Mouse (Mus musculus) bone marrow macrophage, adult 2 months (primary cell): ENCODE results near the gene Oxct2b. TPM values are rescaled to one million over a fixed set of nuclear protein-coding genes. Genes with fewer than 3 reads are reported as not detected.

Experiments used
- H3K27ac ChIP-seq: 2 replicates; pipeline ENCODE4 v1.5.1; 2012; ENCODE audit warnings: low read depth, low read length; ENCODE audit not compliant: insufficient read depth
- H3K4me1 ChIP-seq: 2 replicates; pipeline ENCODE4 v1.6.1; 2012; ENCODE audit warnings: low read length; ENCODE audit not compliant: control insufficient read depth, insufficient read depth
- H3K4me3 ChIP-seq: 2 replicates; pipeline ENCODE4 v1.5.1; 2012; ENCODE audit warnings: mild to moderate bottlenecking, low read length, moderate library complexity; ENCODE audit not compliant: insufficient read depth
- CTCF ChIP-seq: IDR thresholded peaks from 2 replicates; pipeline ENCODE4 v1.5.1; 2012; ENCODE audit warnings: low read depth, mild to moderate bottlenecking, low read length, moderate library complexity
- POLR2A ChIP-seq: IDR thresholded peaks from 2 replicates; pipeline ENCODE4 v1.6.1; 2012; ENCODE audit warnings: mild to moderate bottlenecking, low read depth, low read length, borderline replicate concordance
- polyA plus RNA-seq: library from polyadenylated mRNA; stranded (reverse); fragments of >200 nt; gene quantifications from 2 replicates; pipeline ENCODE4 v1.2.4, GENCODE M21; 2012; ENCODE audit not compliant: missing spikeins, insufficient read depth, insufficient read length

Gene Oxct2b
- not detected in 2 replicates for polyA plus RNA-seq

DNA sequence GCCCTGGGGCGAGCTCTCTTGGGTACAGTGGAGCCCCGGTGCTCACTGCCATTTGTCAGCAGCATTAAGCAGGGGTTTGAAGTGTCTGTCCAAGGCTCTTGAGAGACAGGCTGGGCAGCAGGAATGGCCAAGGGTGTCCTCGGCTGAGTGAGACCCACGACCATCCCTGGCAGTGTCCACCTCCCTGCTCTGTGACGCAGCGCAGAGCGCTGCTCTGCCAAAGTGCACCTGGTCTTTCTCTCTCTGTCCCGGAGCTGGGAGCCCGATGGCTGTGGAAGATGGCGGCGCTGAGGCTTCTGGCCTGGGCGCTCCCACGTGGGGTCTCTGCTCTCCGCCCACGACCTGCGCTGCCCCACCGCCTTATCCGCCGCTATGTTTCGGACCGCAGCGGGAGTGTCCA lies at the start of gene Oxct2b:
Oxct2b (plus strand) TSS at position 256 of the 400 bp plus-strand sequence.
- H3K27ac ChIP-seq, result no peak within 1 kb of the TSS
- no peaks in the 10 kb centered on the region for H3K4me1 ChIP-seq
- TF ChIP-seq CTCF (no peak), POLR2A (no peak)
- H3K4me3 ChIP-seq, result no peak within 1 kb of the TSS

- no peak overlapping the region for H3K27ac ChIP-seq
- peaks cover 4% of the 10 kb centered on the region for H3K4me1 ChIP-seq
- no peak for TF ChIP-seq POLR2A
- TF ChIP-seq CTCF, result no peak
- no peak overlapping the region for H3K4me3 ChIP-seq
Observed at GRCm38 (mm10) chr4:123068646-123069045, 47.4 kb upstream of the Oxct2b start.

DNA sequence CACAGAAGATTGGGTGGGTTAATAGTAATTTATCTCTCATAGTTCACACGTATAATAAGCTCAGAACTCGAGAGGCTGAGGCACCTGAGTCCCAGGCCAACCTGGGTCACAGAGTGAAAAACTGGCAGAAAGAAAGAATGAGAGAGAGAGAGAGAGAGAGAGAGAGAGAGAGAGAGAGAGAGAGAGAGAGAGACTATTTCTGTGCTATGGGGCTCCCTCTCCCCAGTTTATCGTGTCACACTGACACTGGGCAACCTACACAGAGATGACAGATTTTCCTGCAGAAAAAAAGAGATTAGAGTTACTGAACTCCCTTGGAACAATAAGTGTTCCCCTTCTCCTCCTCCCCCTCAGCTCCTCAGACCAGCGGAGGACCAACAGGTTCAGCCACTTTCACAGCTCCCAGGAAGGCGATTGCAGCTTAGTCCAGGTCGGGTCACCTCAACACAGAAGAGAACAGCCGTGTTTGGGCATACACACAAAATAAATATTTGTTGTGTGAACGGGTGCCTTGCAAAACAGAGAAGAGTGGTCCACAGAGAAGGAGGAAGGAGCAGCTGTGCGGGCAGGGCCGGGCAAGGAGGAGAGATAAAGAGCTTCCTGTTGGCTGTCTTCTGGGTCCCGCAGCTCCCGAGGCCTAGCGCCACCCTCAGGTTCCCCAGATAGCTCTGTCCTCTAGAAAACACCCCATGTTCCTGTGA lies 44.6 kb upstream of the Oxct2b start:
- no peak overlapping the region for H3K27ac ChIP-seq
- no peaks in the 10 kb centered on the region; the same call in 1 of the 2 replicates for H3K4me1 ChIP-seq
- H3K4me3 ChIP-seq, result peak overlapping the region; percentile 43
- TF ChIP-seq POLR2A (no peak), CTCF (no peak)

DNA sequence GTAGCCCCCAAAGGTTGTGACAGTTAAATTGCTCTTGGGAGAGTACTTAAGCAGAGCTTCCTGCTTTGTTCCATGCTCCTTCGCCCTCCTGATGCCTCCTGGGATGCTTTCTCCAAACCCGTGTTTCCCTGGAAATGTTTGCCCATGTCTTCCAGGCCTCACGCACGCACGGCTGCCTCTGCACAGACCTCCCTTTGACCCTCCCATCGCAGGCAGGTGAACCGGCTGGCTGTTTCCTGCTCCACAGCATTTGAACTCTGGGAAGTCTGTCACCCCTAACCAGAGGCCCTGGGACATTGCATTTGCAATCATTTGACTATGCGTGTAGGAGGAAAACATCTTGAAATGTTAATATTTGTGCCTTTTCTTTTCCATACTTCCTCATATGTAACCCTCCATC lies 39.1 kb upstream of the Oxct2b start:
- Histone ChIP-seq H3K4me1 (no peaks in the 10 kb centered on the region), H3K4me3 (no peak overlapping the region), H3K27ac (no peak overlapping the region)
- no peak for TF ChIP-seq POLR2A
- no peak for TF ChIP-seq CTCF

DNA sequence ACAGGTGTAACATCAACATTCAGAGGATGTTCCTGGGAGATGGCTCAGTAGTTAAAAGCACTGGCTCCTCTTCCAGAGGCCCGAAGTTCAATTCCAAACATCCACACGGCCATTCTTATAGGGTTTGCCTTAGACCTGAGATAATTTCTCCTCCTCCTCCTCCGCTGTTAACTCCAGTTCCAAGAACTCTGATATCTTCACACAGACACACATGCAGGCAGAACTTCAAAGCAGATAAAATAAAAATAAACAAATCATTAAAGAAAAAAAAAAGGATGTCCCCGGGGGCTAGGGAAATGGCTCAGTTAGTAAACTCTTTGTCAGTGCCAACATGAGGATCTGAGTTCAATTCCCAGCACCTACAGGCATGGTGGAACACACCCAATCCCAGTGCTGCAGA lies 37.8 kb upstream of the Oxct2b start:
- no peak overlapping the region for H3K27ac ChIP-seq
- no peaks in the 10 kb centered on the region for H3K4me1 ChIP-seq
- no peak overlapping the region for H3K4me3 ChIP-seq
- TF ChIP-seq POLR2A, result no peak
- TF ChIP-seq CTCF, result no peak

- Histone ChIP-seq H3K27ac (no peak overlapping the region), H3K4me1 (no peaks in the 10 kb centered on the region), H3K4me3 (no peak overlapping the region)
- TF ChIP-seq POLR2A (no peak), CTCF (no peak)
Observed at GRCm38 (mm10) chr4:123080791-123081190, 35.3 kb upstream of the Oxct2b start.

DNA sequence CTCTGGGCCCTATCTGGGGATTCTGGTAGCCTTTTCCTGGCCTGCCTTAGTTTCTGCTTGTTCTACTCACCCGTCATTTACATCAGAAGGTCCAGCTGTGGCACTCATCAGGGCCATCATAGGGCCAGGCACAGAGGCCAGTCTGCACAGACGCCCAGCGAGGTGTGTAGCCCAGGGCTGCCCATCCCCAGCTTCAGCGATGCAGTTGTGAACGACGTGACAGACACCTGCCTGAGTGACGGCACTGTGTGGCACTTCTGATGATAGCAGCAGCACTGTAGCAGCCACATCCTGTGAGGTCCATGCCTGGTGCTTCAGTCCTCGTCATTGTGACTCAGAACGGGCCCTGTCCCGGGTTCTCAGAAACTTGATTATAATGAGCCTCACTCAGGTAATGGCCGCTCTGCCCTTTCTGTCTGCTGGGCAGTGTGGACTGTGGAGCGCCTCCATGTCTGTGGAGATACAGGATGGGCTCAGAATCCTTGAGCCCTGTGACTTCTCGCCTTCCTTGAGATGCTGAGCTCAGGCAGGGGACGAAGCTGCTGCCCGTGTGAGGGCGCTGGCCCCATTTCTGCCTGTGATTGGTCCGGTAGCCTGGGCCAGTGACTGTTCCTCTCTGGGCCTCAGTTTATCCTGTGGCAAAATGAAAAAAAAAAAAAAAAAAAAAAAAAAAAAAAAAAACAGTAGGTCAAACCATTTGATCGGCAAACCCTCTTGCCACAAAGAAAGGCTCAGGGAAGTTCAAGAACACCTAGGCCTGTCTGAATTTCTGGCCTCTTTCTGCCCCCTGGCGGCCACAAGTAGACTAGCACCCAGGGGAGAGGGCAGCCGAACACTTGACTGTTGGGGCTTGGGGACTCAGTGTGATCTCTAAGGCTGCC lies 33.5 kb upstream of the Oxct2b start:
- H3K27ac ChIP-seq, result no peak overlapping the region
- TF ChIP-seq POLR2A (no peak), CTCF (peak; percentile 80)
- H3K4me1 ChIP-seq, result no peaks in the 10 kb centered on the region
- no peak overlapping the region for H3K4me3 ChIP-seq

GRCm38 (mm10) chr4:123083323-123083902 lies 32.7 kb upstream of the Oxct2b start:
- no peak for TF ChIP-seq CTCF
- no peak for TF ChIP-seq POLR2A
- Histone ChIP-seq H3K27ac (no peak overlapping the region), H3K4me1 (no peaks in the 10 kb centered on the region), H3K4me3 (no peak overlapping the region)

- H3K4me3 ChIP-seq, result no peak overlapping the region
- no peak overlapping the region for H3K27ac ChIP-seq
- no peak for TF ChIP-seq CTCF
- TF ChIP-seq POLR2A, result no peak
Observed at GRCm38 (mm10) chr4:123085290-123085689, 30.8 kb upstream of the Oxct2b start.

More at GRCm38 (mm10) chr4:123085290-123085689, 30.8 kb upstream of the Oxct2b start:
- no peaks in the 10 kb centered on the region for H3K4me1 ChIP-seq
